Mouse (Mus musculus) retina, adult 2 months (tissue): ENCODE results near the gene Gm10447.
"Not testable (repeated sequence)": the region's sequence is repeated elsewhere in the genome, so short reads cannot be mapped to it uniquely, and the experiment has no call there.

Experiments used
- DNase-seq: peaks from one replicate; pipeline ENCODE4 v3.0.0-alpha.2; 2012; ENCODE audit warnings: low read depth, low spot score

Gm10447 gene

GRCm38 (mm10) chr11:53443861-53444260, 13.0 kb downstream of the Gm10447 start:
- DNase-seq, result no peak

DNA sequence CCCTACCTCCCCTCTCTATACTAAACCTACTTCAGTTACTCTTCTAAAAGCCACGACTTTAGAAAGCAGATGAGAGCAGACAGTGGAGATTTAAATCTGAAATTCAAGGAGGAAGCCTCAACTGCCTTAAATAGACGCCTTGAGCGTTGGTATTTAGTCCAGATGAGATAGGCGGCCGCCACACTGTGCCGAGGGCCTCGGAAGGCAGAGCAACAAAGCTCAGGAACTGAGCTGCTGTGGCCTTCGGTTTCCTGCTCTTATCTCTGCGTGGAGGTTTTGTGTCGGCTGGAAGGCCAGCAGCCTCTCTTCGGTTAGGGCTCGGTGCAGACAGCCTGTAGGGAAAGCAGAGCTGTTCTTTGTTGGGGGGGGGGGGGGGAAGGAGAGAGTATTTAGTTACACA, 15.0 kb downstream of the Gm10447 start:
- no peak for DNase-seq

GRCm38 (mm10) chr11:53436338-53436737, 20.6 kb downstream of the Gm10447 start:
- no peak for DNase-seq

- no peak for DNase-seq
These were observed 21.4 kb downstream of the Gm10447 start for GRCm38 (mm10) chr11:53435504-53435903.

GRCm38 (mm10) chr11:53433057-53433456, 23.9 kb downstream of the Gm10447 start:
- DNase-seq, result no peak

GRCm38 (mm10) chr11:53431347-53432056, 25.4 kb downstream of the Gm10447 start:
- DNase-seq, result no peak

DNA sequence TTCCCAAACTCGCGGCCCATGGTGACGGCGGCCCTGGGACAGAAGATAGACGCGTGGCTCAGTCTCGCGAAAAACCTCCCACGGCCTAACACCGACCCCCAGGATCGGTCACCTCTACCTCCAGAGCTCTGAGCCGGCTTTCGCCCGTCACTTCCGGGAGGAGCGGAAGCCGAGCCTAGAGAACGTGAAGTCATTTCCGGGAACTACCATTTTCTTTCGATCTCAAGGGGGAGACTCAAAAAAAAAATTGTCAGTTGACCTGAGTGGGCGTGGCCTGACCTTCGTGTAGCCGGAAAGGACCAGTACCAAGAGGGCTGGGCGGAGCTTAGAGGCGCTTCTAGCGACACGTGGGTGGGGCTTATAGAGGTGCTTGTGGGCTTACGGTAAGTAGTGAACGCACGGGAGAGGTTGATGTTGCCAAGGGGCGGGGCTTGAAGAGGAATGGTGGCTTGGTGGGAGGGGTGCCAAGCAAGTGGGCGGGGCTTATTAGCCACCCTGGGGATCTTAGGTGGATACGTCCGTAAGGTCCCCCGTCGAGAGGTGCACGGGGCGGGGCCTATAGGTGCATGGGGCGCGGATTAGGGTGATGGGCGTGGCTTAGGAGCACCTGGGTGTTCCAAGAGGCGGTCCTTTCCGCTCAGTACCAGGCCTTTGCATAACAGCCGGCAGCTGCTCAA, 26.1 kb downstream of the Gm10447 start, which contains the start of the genes Uqcrq and Gdf9:
Uqcrq (minus strand) TSS at position 162 of the 677 bp plus-strand sequence.
Gdf9 (plus strand) TSS at position 354 of the 677 bp plus-strand sequence.
- DNase-seq, result peak; percentile 100

- DNase-seq, result no peak
These were observed 26.6 kb downstream of the Gm10447 start for GRCm38 (mm10) chr11:53430300-53430669.

GRCm38 (mm10) chr11:53429182-53429581, 27.7 kb downstream of the Gm10447 start:
- no peak for DNase-seq

DNA sequence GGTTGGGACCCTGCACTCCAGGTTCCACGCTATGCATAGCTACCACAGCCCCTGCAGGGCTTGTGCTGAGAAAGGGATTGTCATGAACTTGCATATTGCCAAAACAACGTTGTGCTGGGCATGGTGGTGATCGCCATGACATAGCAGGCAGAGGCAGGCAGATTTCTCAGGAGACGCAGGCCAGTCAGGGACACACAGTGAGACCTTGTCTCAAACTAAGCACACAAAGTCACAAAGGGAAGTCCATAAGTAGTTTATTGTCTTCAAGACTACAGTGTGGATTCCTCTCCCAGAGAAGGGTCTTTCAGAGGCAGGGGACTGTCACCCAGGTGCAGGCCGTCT, 28.2 kb downstream of the Gm10447 start:
- no peak for DNase-seq

GRCm38 (mm10) chr11:53427993-53428715, 28.8 kb downstream of the Gm10447 start:
- DNase-seq, result no peak

DNA sequence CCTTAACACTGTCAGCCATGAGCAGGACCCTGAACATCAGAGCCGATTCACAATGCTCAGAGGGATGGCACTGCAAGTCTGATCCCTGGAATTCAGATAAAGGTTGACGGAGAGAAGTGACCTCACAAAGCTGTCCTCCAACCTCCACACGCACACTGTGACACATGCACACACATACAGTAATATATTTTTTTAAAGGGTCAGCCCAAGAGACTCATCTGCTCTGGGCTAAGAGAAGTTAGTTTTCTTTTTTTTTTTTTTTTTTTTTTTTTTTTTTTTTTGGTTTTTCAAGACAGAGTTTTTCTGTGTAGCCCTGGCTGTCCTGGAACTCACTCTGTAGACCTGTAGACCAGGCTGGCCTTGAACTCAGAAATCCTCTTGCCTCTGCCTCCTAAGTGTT, 30.0 kb downstream of the Gm10447 start:
- not testable (repeated sequence) for DNase-seq

- DNase-seq, result no peak
These were observed 31.1 kb downstream of the Gm10447 start for GRCm38 (mm10) chr11:53425711-53426255.

DNA sequence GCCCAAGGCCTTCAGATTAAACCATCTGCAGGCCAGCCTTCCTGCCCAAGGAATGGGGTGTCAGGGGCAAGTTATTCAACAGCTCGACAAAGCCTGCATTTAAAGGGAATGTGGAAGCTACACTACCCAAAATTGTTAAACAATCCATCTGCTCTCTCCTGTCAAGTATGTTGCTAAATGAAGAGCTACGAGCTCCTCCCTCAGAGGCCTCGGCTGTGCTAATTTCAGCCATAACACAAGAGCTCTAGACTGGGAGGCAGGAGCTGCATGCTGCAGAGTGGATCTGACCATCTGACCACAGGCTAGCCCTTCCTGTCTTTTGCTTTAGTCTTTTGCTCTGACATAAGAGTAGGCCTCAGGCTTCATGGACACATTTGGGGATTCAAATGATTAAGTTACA, 31.7 kb downstream of the Gm10447 start:
- no peak for DNase-seq

- DNase-seq, result no peak
These were observed 32.1 kb downstream of the Gm10447 start for GRCm38 (mm10) chr11:53424826-53425225.

- DNase-seq, result no peak
These were observed 33.9 kb downstream of the Gm10447 start, which contains the start of gene Leap2 for GRCm38 (mm10) chr11:53423036-53423435. Leap2 (minus strand) TSS chr11:53423170.

DNA sequence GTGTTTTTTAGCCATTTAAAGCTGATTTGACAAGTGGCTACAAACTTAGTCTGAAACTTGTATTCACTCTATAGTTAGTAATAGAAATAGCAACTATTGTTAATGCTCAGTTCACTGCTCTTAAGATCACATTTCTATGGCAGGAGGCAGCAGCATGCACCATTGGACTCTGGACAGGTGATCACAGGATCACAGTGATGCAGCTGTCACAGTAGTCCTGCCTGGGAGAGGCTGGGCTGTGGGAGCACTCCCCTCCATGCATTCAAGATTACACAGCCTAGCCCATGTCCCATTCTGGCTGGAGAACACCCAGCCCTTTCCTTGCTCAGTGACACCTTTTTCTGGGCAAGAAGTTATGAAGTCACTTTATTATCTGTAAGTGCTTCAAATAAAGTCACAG, 38.9 kb downstream of the Gm10447 start:
- no peak for DNase-seq

GRCm38 (mm10) chr11:53413871-53414270, 43.0 kb downstream of the Gm10447 start:
- no peak for DNase-seq

GRCm38 (mm10) chr11:53411738-53412137, 45.2 kb downstream of the Gm10447 start:
- no peak for DNase-seq
